Mouse (Mus musculus) hindbrain, embryonic 16.5 days (tissue): Measurements from ENCODE around the gene Hnrnpa1. TPM values are rescaled to one million over a fixed set of nuclear protein-coding genes. Genes with fewer than 3 reads are reported as not detected.
"Not testable (repeated sequence)": the region's sequence is repeated elsewhere in the genome, so short reads cannot be mapped to it uniquely, and the experiment has no call there.

ENCODE experiments used
- ATAC-seq: fragments of 200-750 bp; cut with Nextera tagmentation; 2 replicates; pipeline ENCODE4 v1.8.0; 2017; ENCODE audit warnings: moderate TSS enrichment, moderate library complexity
- H3K27ac ChIP-seq: fragments of 300-500 bp; sonication (generic); 2 replicates; pipeline ENCODE4 v1.5.1; 2014; ENCODE audit warnings: low read depth, mild to moderate bottlenecking, control low read depth, low read length, moderate library complexity
- H3K27me3 ChIP-seq: fragments of 300-500 bp; sonication (generic); replicated peaks from 2 replicates; pipeline ENCODE4 v1.6.1; 2014; ENCODE audit warnings: low read length; ENCODE audit not compliant: control insufficient read depth, insufficient read depth
- H3K36me3 ChIP-seq: fragments of 300-500 bp; sonication (generic); 2 replicates; pipeline ENCODE4 v1.6.1; 2014; ENCODE audit warnings: mild to moderate bottlenecking, low read length, moderate library complexity, mixed read lengths; ENCODE audit not compliant: control insufficient read depth, insufficient read depth
- H3K4me1 ChIP-seq: fragments of 300-500 bp; sonication (generic); 2 replicates; pipeline ENCODE4 v1.6.1; 2014; ENCODE audit warnings: low read depth, low read length; ENCODE audit not compliant: control insufficient read depth, insufficient read depth
- H3K4me2 ChIP-seq: fragments of 300-500 bp; sonication (generic); 2 replicates; pipeline ENCODE4 v1.6.1; 2014; ENCODE audit warnings: mild to moderate bottlenecking, low read length, control low read depth, moderate library complexity
- H3K4me3 ChIP-seq: fragments of 300-500 bp; sonication (generic); 2 replicates; pipeline ENCODE4 v1.5.1; 2014; ENCODE audit warnings: mild to moderate bottlenecking, low read length, control low read depth, moderate library complexity
- H3K9ac ChIP-seq: fragments of 300-500 bp; sonication (generic); 2 replicates; pipeline ENCODE4 v1.6.1; 2014; ENCODE audit warnings: low read depth, mild to moderate bottlenecking, control low read depth, low read length, moderate library complexity
- H3K9me3 ChIP-seq: fragments of 300-500 bp; sonication (generic); 2 replicates; pipeline ENCODE4 v1.6.1; 2014; ENCODE audit warnings: mild to moderate bottlenecking, low read length, moderate library complexity; ENCODE audit not compliant: control insufficient read depth
- WGBS: fragments of 180-500 bp; shearing (Covaris S2); extraction: QIAGEN DNeasy Blood & Tissue Kit; methylation state at CpG from one replicate; pipeline ENCODE4 v1.1.7; 2014; 5-methylcytosine and 5-hydroxymethylcytosine counted together
- polyA plus RNA-seq: library from polyadenylated mRNA; unstranded; fragments of >200 nt; fragmentation: Nextera tagmentation; extraction: Ambion mirVana; gene quantifications from 2 replicates; pipeline ENCODE4 v1.2.1, GENCODE M21; 2015

Hnrnpa1 gene
- polyA plus RNA-seq, 1 experiment from 2014 or later = 483 TPM

DNA sequence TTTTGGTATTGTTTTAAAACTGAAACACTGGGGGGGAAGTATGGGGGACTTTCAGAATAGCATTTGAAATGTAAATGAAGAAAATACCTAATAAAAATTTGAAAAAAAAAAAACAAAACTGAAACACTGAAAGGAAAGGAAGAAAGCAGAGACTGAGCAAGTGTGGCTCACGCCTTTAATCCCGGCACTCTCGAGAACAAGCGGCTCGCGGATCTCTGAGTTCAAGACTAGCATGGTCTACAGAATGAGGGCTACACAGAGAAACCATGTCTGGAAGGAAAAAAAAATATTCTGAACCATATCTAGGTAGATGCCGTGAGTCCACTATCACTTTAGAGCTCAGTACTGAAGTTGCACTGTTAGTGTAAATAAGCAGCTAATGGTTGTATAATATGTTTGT lies 2.9 kb upstream of the Hnrnpa1 start:
- Histone ChIP-seq H3K27ac (no peak overlapping the region), H3K4me2 (no peak overlapping the region), H3K4me1 (peaks cover 11% of the 10 kb centered on the region), H3K36me3 (0 out of 2 replicates have a peak, but pooled peaks cover 2% of the 10 kb centered on the region), H3K9ac (no peak overlapping the region), H3K27me3 (no peaks in the 10 kb centered on the region), H3K9me3 (no peaks in the 10 kb centered on the region), H3K4me3 (no peak overlapping the region)
- no peak for ATAC-seq
- WGBS = 94% methylated on average over 7 of the region's 7 CpGs

DNA sequence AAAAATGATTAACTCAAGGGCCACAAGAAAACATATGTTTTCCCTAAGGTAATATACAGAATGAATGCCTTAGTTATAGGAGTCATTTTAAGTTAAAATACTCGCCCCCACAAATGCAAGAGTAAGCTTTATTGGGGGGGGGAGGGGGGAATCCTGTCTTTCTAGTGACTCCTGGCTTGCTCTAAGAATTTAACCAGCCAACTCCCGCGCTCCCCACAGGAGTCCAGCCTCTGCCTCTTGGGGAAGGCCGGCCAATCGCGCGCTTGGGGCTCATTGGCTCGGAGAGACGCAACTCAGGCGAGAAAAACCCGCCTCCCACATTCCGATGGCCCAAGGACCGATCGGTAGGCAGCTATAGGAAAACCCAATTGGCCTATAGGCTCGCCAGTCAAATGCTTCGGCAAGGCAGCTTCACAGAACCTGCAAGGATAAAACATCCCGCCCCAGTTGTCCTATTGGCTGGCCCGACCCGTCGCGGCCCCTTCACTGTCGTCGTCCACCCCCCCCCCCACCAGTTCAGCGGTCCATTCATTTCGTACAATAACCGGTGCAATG lies 1.0 kb upstream of the Hnrnpa1 start:
- Histone ChIP-seq H3K27me3 (no peaks in the 10 kb centered on the region), H3K9ac (peak overlapping the region; percentile 60), H3K36me3 (peaks cover 14% of the 10 kb centered on the region), H3K27ac (peak overlapping the region; percentile 92), H3K4me1 (peaks cover 27% of the 10 kb centered on the region), H3K4me2 (peak overlapping the region; percentile 67), H3K4me3 (peak overlapping the region; percentile 72), H3K9me3 (no peaks in the 10 kb centered on the region)
- peak; percentile 91 for ATAC-seq
- WGBS = 1% methylated on average over 26 of the region's 26 CpGs

DNA sequence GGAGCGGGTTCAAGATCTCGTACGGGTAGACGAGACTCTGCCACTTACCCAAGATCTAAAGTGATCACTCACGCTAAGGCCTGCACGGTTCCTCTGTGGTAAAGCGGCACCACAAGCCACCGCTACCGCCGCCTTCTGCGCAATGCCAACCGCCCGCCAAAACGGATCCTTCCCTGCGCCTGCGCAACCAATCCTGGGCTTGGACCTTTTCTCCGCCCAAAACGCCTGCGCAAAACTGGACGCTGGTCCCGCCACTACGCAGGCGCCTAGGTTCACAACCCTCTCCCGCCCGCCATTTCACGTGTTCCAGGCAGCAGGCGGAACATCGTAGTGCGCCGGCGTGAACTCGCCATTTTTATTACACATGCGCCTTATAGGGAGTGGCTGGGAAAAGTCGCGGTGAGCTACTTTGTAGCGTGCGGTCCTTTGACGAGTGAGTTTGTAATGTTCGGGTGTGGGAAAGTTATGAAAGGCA lies 510 bp upstream of the Hnrnpa1 start, which contains the start of gene Cbx5:
TSS of gene Cbx5 (minus strand) at position 132 of the 475 bp plus-strand sequence.
- peak within 1 kb of the TSS; percentile 76 for H3K9ac ChIP-seq
- no peaks in the 10 kb centered on the region for H3K9me3 ChIP-seq
- H3K4me3 ChIP-seq = peak within 1 kb of the TSS; percentile 72
- WGBS = under 1% methylated on average over 39 of the region's 39 CpGs
- peaks cover 27% of the 10 kb centered on the region for H3K4me1 ChIP-seq
- H3K4me2 ChIP-seq = peak within 1 kb of the TSS; percentile 67
- no peaks in the 10 kb centered on the region for H3K27me3 ChIP-seq
- ATAC-seq = peak; percentile 93
- H3K36me3 ChIP-seq = peaks cover 14% of the 10 kb centered on the region
- peak within 1 kb of the TSS; percentile 93 for H3K27ac ChIP-seq

DNA sequence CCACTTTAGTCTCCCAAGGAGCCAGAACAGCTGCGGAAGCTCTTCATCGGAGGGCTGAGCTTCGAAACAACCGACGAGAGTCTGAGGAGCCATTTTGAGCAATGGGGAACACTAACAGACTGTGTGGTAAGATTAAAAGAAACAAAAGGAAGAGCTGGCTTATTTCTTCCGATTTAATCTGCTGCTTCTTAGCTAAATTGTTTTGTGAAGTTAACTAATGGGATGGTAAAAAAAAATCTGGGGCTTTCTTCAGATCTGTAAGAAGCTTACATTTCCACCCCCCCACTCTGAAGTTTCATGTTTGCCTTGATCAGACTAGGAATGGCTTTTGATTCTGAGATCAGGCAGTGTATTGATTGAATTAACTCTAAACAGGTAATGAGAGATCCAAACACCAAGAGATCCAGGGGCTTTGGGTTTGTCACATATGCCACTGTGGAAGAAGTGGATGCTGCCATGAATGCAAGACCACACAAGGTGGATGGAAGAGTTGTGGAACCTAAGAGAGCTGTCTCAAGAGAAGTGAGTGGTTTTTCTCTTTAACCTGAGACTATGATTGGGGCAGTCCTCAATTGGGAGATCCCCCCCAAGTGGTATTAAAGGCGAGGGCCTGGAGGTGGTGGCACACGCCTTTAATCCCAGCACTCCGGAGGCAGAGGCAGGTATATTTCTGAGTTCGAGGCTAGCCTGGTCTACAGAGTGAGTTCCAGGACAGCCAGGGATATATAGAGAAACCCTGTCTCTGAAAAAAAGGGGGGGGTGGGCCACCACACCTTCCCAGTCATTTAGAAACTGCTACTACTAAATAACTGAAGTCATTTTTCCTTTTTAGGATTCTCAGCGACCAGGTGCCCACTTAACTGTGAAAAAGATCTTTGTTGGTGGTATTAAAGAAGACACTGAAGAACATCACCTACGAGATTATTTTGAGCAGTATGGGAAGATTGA lies 1.1 kb downstream of the Hnrnpa1 start:
- peak overlapping the region; percentile 76 for H3K9ac ChIP-seq
- peak overlapping the region; percentile 93 for H3K27ac ChIP-seq
- not testable (repeated sequence) for H3K9me3 ChIP-seq, H3K27me3 ChIP-seq, ATAC-seq
- peaks cover 20% of the 10 kb centered on the region for H3K36me3 ChIP-seq
- H3K4me1 ChIP-seq = peaks cover 27% of the 10 kb centered on the region
- peak overlapping the region; percentile 72 for H3K4me3 ChIP-seq
- peak overlapping the region; percentile 63 for H3K4me2 ChIP-seq
- WGBS = 10% methylated on average over 12 of the region's 12 CpGs

DNA sequence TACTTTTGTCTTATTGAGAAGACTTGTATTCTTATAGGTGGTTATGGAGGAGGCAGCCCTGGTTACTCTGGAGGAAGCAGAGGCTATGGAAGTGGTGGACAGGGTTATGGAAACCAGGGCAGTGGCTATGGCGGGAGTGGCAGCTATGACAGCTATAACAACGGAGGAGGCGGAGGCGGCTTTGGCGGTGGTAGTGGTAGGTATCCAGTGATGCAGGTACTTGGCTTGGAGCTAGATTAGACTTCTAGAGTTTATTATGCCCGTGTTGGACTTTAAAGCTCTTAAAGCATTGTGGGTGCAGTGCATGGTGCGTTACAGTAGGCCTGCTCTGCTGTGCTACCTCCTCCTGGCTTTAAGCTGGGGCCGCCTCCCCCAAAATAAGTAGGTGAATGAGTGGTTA lies 2.7 kb downstream of the Hnrnpa1 start:
- Histone ChIP-seq H3K4me3 (peak overlapping the region; percentile 4; the same call in 1 of the 2 replicates), H3K9me3 (no peaks in the 10 kb centered on the region), H3K9ac (no peak overlapping the region), H3K4me1 (peaks cover 27% of the 10 kb centered on the region), H3K36me3 (peaks cover 33% of the 10 kb centered on the region), H3K27ac (no peak overlapping the region), H3K27me3 (no peaks in the 10 kb centered on the region), H3K4me2 (peak overlapping the region; percentile 63)
- 69% methylated on average over 7 of the region's 8 CpGs for WGBS
- ATAC-seq = no peak

DNA sequence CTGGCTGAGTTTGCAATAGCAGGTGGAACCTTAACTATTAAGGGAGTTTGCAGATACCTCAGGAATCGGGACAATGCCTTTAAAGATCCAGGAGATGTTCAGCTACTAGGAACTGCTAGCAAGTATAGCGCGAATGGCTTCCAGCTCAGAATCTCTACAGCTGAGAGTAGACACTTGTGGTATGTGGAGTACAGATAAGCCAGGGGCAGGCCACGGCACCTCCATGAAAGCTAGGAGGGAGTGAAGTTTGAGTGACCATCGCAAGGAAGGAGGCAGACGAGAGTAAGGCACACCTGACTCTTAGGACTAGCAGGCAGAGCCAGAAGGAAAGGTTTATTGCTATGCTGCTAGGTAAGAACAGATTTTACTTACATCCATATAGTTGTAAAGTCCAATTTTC lies 5.4 kb downstream of the Hnrnpa1 start:
- no peak for ATAC-seq
- peaks cover 44% of the 10 kb centered on the region for H3K36me3 ChIP-seq

DNA sequence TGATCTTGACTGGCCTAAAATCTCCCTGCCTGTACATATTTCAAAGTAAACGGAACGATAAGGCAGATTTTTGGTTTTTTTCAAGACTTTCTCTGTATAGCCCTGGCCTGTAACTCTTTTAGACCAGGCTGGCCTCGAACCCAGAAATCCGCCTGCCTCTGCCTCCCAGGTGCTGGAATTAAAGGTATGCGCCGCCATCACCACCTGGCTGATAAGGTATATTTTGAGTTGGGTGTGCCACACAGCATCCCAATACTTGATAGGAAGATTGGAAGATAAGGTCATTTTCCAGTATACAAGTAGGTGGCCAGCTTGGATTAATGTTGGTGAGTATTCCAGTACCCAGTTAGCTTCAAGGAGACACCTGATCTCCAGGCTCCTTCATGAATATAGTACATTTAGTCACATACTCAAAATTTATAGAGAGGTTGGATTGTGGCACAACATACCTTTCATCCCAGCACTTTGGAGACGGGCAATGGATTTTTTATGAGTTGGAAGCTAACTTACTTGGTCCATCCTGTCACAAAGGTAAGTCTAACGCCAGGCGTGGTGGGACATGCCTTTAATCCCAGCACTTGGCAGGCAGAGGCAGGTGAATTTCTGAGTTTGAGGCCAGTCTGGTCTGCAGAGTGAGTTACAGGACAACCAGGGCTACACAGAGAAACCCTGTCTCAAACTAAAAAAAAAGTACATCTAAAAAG lies 7.0 kb downstream of the Hnrnpa1 start:
- Histone ChIP-seq H3K9me3 (no peaks in the 10 kb centered on the region), H3K27me3 (no peaks in the 10 kb centered on the region)
- ATAC-seq = no peak

More for the DNA sequence above, 5.4 kb downstream of the Hnrnpa1 start:
- no peak overlapping the region for H3K4me3 ChIP-seq
- no peak overlapping the region for H3K27ac ChIP-seq
- no peaks in the 10 kb centered on the region for H3K9me3 ChIP-seq
- H3K9ac ChIP-seq = no peak overlapping the region
- no peak overlapping the region for H3K4me2 ChIP-seq
- 82% methylated on average over 6 of the region's 6 CpGs for WGBS
- no peaks in the 10 kb centered on the region for H3K27me3 ChIP-seq
- H3K4me1 ChIP-seq = peaks cover 23% of the 10 kb centered on the region

DNA sequence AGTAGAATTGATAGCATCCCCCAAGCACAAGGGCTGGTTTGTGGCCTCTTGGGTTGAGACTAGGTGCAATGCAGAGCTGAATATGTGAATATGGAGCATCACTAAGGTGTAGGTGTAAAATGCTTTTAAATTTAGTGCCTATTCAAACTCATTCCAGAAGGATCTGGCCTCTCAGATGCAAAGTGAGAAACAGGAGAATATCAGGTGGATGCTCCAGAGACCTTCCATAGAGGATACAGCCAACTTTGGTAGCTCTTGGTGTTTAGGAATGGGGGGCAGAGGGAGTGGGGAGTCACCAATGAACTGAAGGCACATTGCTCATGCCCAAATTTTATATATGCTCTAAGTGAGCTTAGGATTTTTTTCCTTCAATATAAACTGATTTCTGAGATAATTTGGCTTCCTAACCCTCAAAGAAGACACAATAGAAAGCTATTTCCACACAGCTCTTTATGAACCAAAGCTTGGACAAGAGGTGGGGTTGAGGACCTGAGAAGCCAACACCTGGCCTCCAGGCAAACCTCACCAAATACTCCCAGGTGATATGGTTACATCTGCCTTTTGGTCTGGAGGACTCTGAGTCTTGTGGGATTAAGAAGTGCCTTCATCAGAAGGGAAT lies 7.7 kb downstream of the Hnrnpa1 start:
- H3K4me2 ChIP-seq = no peak overlapping the region
- peaks cover 40% of the 10 kb centered on the region for H3K36me3 ChIP-seq
- H3K9ac ChIP-seq = no peak overlapping the region

More for the DNA sequence above, 7.0 kb downstream of the Hnrnpa1 start:
- H3K4me3 ChIP-seq = no peak overlapping the region
- no peak overlapping the region for H3K9ac ChIP-seq
- H3K36me3 ChIP-seq = peaks cover 44% of the 10 kb centered on the region
- 92% methylated on average over 9 of the region's 9 CpGs for WGBS
- no peak overlapping the region for H3K4me2 ChIP-seq
- H3K4me1 ChIP-seq = peaks cover 17% of the 10 kb centered on the region
- H3K27ac ChIP-seq = no peak overlapping the region

More for the DNA sequence above, 7.7 kb downstream of the Hnrnpa1 start:
- Histone ChIP-seq H3K27ac (no peak overlapping the region), H3K9me3 (no peaks in the 10 kb centered on the region), H3K4me3 (no peak overlapping the region), H3K27me3 (no peaks in the 10 kb centered on the region), H3K4me1 (peaks cover 10% of the 10 kb centered on the region)
- ATAC-seq = peak; percentile 60
